Mouse (Mus musculus): Measurements from ENCODE around the gene Fermt2.

Gene Fermt2

GRCm38 (mm10) chr14:45438250-45438930 lies 91.5 kb downstream of the Fermt2 start:
- no peak for DNase-seq (ENCODE audit: low spot score in 2 of 2)

- DNase-seq (ENCODE audit: low spot score in 2 of 2) = no peak
Measured at GRCm38 (mm10) chr14:45434220-45434619, 95.7 kb downstream of the Fermt2 start.

GRCm38 (mm10) chr14:45432003-45432402 lies 97.9 kb downstream of the Fermt2 start:
- no peak for DNase-seq (ENCODE audit: low spot score in 2 of 2)

- no peak for DNase-seq (ENCODE audit: low spot score in 2 of 2)
Measured at GRCm38 (mm10) chr14:45430066-45430842, 99.7 kb downstream of the Fermt2 start.

- DNase-seq (ENCODE audit: low spot score in 2 of 2) = peak in 1 of 2 experiments; percentile 33
Measured at GRCm38 (mm10) chr14:45423220-45423619, 106.7 kb downstream of the Fermt2 start.

- no peak for DNase-seq (ENCODE audit: low spot score in 2 of 2)
Measured at GRCm38 (mm10) chr14:45422371-45422770, 107.5 kb downstream of the Fermt2 start.

- no peak for DNase-seq (ENCODE audit: low spot score in 2 of 2)
Measured at GRCm38 (mm10) chr14:45419323-45419722, 110.6 kb downstream of the Fermt2 start.

GRCm38 (mm10) chr14:45418553-45418952 lies 111.4 kb downstream of the Fermt2 start:
- no peak for DNase-seq (ENCODE audit: low spot score in 2 of 2)

- DNase-seq (ENCODE audit: low spot score in 2 of 2) = no peak
Measured at GRCm38 (mm10) chr14:45416265-45416664, 113.7 kb downstream of the Fermt2 start.
